ENCODE assay signal across 8 mouse cellular contexts in genomic region chr1:38628426-38628825, GRCm38 (mm10). TPM values are rescaled to one million over a fixed set of nuclear protein-coding genes. Genes with fewer than 3 reads are reported as not detected.
A peak's percentile ranks its signal among the peaks of the same experiment; 100 is the strongest.
DNase-seq lines count a peak whose midpoint lies in the region; ATAC-seq lines count a peak whose summit lies in the region.

No protein-coding gene starts in this region.

- peak overlapping the region; percentile 98 for H3K4me2 ChIP-seq in heart, embryonic 13.5 days
- peak overlapping the region; percentile 78 for H3K4me2 ChIP-seq in hindbrain, embryonic 14.5 days (replicated peaks)
- peak overlapping the region; percentile 94 for H3K4me2 ChIP-seq in neural tube, embryonic 14.5 days (ENCODE audit: low read depth, low read length)

- H3K9ac ChIP-seq in heart, embryonic 13.5 days: peak overlapping the region; percentile 90; the same call in 1 of the 2 replicates
- peak overlapping the region; percentile 97; the same call in 1 of the 2 replicates for H3K9ac ChIP-seq in hindbrain, embryonic 14.5 days
- H3K9ac ChIP-seq in neural tube, embryonic 14.5 days (replicated peaks; ENCODE audit: low read depth, low read length): no peak overlapping the region; the same call in 1 of the 2 replicates

- H3K27ac ChIP-seq in heart, embryonic 13.5 days (replicated peaks): peak overlapping the region; percentile 79
- peak overlapping the region; percentile 96 for H3K27ac ChIP-seq in hindbrain, embryonic 14.5 days
- peak overlapping the region; percentile 94; the same call in 1 of the 2 replicates for H3K27ac ChIP-seq in neural tube, embryonic 14.5 days (ENCODE audit: low read depth, low read length)

- H3K4me1 ChIP-seq in heart, embryonic 13.5 days: peaks cover 19% of the 10 kb centered on the region
- peaks cover 49% of the 10 kb centered on the region for H3K4me1 ChIP-seq in hindbrain, embryonic 14.5 days (replicated peaks; ENCODE audit: control insufficient read depth, insufficient read depth, low read length)
- peaks cover 34% of the 10 kb centered on the region for H3K4me1 ChIP-seq in neural tube, embryonic 14.5 days (ENCODE audit: control insufficient read depth, insufficient read depth, low read length)

- H3K36me3 ChIP-seq in heart, embryonic 13.5 days: no peaks in the 10 kb centered on the region
- no peaks in the 10 kb centered on the region for H3K36me3 ChIP-seq in hindbrain, embryonic 14.5 days (replicated peaks; ENCODE audit: control insufficient read depth, insufficient read depth)
- H3K36me3 ChIP-seq in neural tube, embryonic 14.5 days (ENCODE audit: control insufficient read depth, insufficient read depth, low read length): no peaks in the 10 kb centered on the region

- H3K9me3 ChIP-seq in heart, embryonic 13.5 days: no peaks in the 10 kb centered on the region
- no peaks in the 10 kb centered on the region for H3K9me3 ChIP-seq in hindbrain, embryonic 14.5 days (ENCODE audit: control insufficient read depth, low read length)
- no peaks in the 10 kb centered on the region for H3K9me3 ChIP-seq in neural tube, embryonic 14.5 days (ENCODE audit: control insufficient read depth, low read length)

- H3K27me3 ChIP-seq in heart, embryonic 13.5 days (replicated peaks): peaks cover 51% of the 10 kb centered on the region
- no peaks in the 10 kb centered on the region for H3K27me3 ChIP-seq in hindbrain, embryonic 14.5 days (ENCODE audit: control insufficient read depth, insufficient read depth, low read length)
- no peaks in the 10 kb centered on the region for H3K27me3 ChIP-seq in neural tube, embryonic 14.5 days (ENCODE audit: control insufficient read depth, insufficient read depth, low read length)

- 44% methylated on average over 8 of the region's 8 CpGs for WGBS in heart, embryonic 13.5 days
- 17% methylated on average over 8 of the region's 8 CpGs for WGBS in hindbrain, embryonic 14.5 days
- 22% methylated on average over 8 of the region's 8 CpGs for WGBS in neural tube, embryonic 14.5 days

- ATAC-seq in heart, embryonic 13.5 days (ENCODE audit: extremely low read depth, insufficient number of reproducible peaks, low FRiP score, low TSS enrichment): no peak
- ATAC-seq in hindbrain, embryonic 14.5 days (ENCODE audit: low FRiP score): peak; percentile 26; the same call in 1 of the 2 replicates
- 0 out of 2 replicates have a peak, but pooled peaks have one; percentile 1 for ATAC-seq in neural tube, embryonic 14.5 days (ENCODE audit: low read depth)

- no peak for DNase-seq in heart, adult 9 months (ENCODE audit: low spot score in 2 of 2)
- peak; percentile 28 for DNase-seq in right cerebral cortex, postnatal 4 days
- DNase-seq in right cerebral cortex, postnatal 36 days (ENCODE audit: low spot score in 2 of 2): no peak
- no peak for DNase-seq in hindbrain, embryonic 14.5 days (ENCODE audit: low spot score)
- no peak for DNase-seq in adrenal gland, adult 8-10 months
- DNase-seq in adrenal gland, adult 2 months: no peak

- peak overlapping the region; percentile 83; the same call in 1 of the 2 replicates for H3K4me3 ChIP-seq in heart, embryonic 13.5 days
- peak overlapping the region; percentile 94; the same call in 1 of the 2 replicates for H3K4me3 ChIP-seq in hindbrain, embryonic 14.5 days (replicated peaks; ENCODE audit: low read length)
- peak overlapping the region; percentile 90 for H3K4me3 ChIP-seq in neural tube, embryonic 14.5 days (ENCODE audit: low read depth, low read length)

RNA-seq across cellular contexts. Expression of gene Aff3, which starts 36.3 kb away (rescaled TPM):
- polyA plus RNA-seq in heart, embryonic 13.5 days (2015; fragmentation: Nextera tagmentation; extraction: Ambion mirVana): 1.9 and 2.1 TPM in 2 replicates
- polyA plus RNA-seq in hindbrain, embryonic 14.5 days (2014; fragmentation: Nextera tagmentation; extraction: Ambion mirVana): 29.5 and 31.3 TPM in 2 replicates
- polyA plus RNA-seq in neural tube, embryonic 14.5 days (2014; fragmentation: Nextera tagmentation; extraction: Ambion mirVana): 26.6 and 34.8 TPM in 2 replicates
- 1 to 10 TPM; 3.0 to 5.3 (median 4.0) TPM for total RNA-seq in adrenal gland, adult 8-10 months (2022)
- total RNA-seq in adrenal gland, adult 2 months (2021): 1 to 10 TPM; 3.0 to 3.5 TPM
- polyA plus RNA-seq in adrenal gland, adult 2 months (2012; rRNA removed): 2.9 TPM in 2 replicates
